Mouse (Mus musculus) liver, postnatal 0 days (tissue): ENCODE measurements around the gene Cnfn. TPM values are rescaled to one million over a fixed set of nuclear protein-coding genes. Genes with fewer than 3 reads are reported as not detected.

Experiments used
- ATAC-seq: fragments of 200-750 bp; cut with Nextera tagmentation; 2 replicates; pipeline ENCODE4 v1.8.0; 2017; ENCODE audit warnings: mild to moderate bottlenecking, moderate library complexity
- DNase-seq: peaks from one replicate; pipeline ENCODE4 v3.0.0-alpha.2; 2016
- H3K27ac ChIP-seq: fragments of 300-500 bp; sonication (generic); 2 replicates; pipeline ENCODE4 v1.5.1; 2014; ENCODE audit warnings: antibody characterized with exemption, moderate library complexity, mild to moderate bottlenecking, low read depth
- H3K27me3 ChIP-seq: fragments of 300-500 bp; sonication (generic); 2 replicates; pipeline ENCODE4 v1.6.1; 2014; ENCODE audit warnings: low read length, control low read depth, mixed read lengths; ENCODE audit not compliant: insufficient read depth
- H3K36me3 ChIP-seq: fragments of 300-500 bp; sonication (generic); replicated peaks from 2 replicates; pipeline ENCODE4 v1.6.1; 2014; ENCODE audit warnings: mild to moderate bottlenecking, control low read depth, low read length, moderate library complexity, mixed read lengths; ENCODE audit not compliant: insufficient read depth
- H3K4me1 ChIP-seq: fragments of 300-500 bp; sonication (generic); 2 replicates; pipeline ENCODE4 v1.6.1; 2014; ENCODE audit warnings: antibody characterized with exemption, mild to moderate bottlenecking, control low read depth; ENCODE audit not compliant: insufficient read depth
- H3K4me2 ChIP-seq: fragments of 300-500 bp; sonication (generic); 2 replicates; pipeline ENCODE4 v1.6.1; 2014; ENCODE audit warnings: low read depth, mild to moderate bottlenecking, low read length, moderate library complexity, mixed read lengths
- H3K4me3 ChIP-seq: fragments of 300-500 bp; sonication (generic); 2 replicates; pipeline ENCODE4 v1.5.1; 2014; ENCODE audit warnings: low read depth, low read length
- H3K9ac ChIP-seq: fragments of 300-500 bp; sonication (generic); replicated peaks from 2 replicates; pipeline ENCODE4 v1.6.1; 2014; ENCODE audit warnings: mild to moderate bottlenecking, moderate library complexity
- H3K9me3 ChIP-seq: fragments of 300-500 bp; sonication (generic); 2 replicates; pipeline ENCODE4 v1.6.1; 2016; ENCODE audit warnings: mild to moderate bottlenecking, control low read depth, low read length, mixed read lengths
- CTCF ChIP-seq: sonication (generic); IDR thresholded peaks from 2 replicates; pipeline ENCODE4 v1.5.1; 2016; ENCODE audit warnings: antibody characterized with exemption, low read depth
- EP300 ChIP-seq: IDR thresholded peaks from 2 replicates; pipeline ENCODE4 v1.6.1; 2016; ENCODE audit warnings: antibody characterized with exemption, low read depth, mild to moderate bottlenecking
- WGBS: fragments of 180-500 bp; shearing (Covaris S2); extraction: QIAGEN DNeasy Blood & Tissue Kit; methylation state at CpG from one replicate; pipeline ENCODE4 v1.1.7; 2014; ENCODE audit not compliant: insufficient replicate concordance; 5-methylcytosine and 5-hydroxymethylcytosine counted together
- polyA plus RNA-seq: library from polyadenylated mRNA; unstranded; fragments of >200 nt; fragmentation: Nextera tagmentation; extraction: Ambion mirVana; gene quantifications from 2 replicates; pipeline ENCODE4 v1.2.1, GENCODE M21; 2015

The Cnfn gene
- polyA plus RNA-seq, 1 experiment from 2014 or later, result not detected

DNA sequence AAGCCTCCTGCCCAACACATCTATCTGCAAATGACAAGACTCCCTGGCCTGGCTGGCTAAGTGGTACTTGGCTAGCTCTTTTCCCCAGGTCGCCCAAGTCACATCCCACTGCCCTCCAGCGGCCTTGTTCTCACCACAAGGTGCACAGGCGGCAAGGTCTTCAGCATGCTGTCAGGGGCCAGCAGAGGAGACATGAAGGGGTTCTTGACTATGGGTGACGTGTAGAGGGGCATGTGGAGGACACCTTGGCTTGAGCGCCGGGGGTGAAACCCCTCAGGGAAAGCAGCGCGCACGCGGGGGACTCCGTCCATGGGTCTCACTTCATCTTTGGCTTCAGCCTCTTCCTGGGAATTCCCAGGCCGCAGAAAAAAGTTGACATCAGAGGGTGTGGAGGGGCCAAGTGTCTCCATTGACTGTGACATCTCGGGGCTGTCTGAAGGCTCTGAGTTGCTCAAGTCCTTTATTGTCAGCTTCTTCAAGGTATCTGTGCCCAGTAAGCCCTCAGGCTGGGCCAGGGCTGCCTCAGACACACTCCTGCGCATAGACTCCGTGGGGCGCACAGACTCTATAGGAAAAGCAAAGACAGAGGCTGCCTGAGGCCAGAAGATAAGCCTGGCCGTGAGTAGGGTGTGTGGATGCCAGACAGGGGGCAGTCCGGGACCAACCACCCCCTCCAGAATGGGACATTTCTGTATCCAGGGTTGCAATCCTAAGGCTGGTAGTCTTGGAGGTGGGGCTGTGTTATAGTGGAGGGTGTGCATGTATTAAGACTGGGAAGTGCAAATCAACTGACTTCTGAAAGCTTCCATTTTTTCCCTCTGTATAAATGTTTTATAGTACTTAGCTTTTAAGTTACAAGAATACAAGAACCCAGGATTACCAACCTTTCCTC, 11.1 kb upstream of the Cnfn start:
- H3K4me3 ChIP-seq, result no peak overlapping the region
- H3K4me2 ChIP-seq, result peak overlapping the region; percentile 71
- H3K27me3 ChIP-seq, result no peaks in the 10 kb centered on the region
- peaks cover 45% of the 10 kb centered on the region for H3K36me3 ChIP-seq
- H3K9ac ChIP-seq, result no peak overlapping the region
- ATAC-seq (peak; percentile 30), DNase-seq (no peak)
- H3K4me1 ChIP-seq, result peaks cover 26% of the 10 kb centered on the region
- TF ChIP-seq CTCF (0 out of 2 replicates have a peak, but pooled peaks have one; percentile 6), EP300 (no peak)
- H3K27ac ChIP-seq, result no peak overlapping the region
- WGBS, result 56% methylated on average over 18 of the region's 18 CpGs
- H3K9me3 ChIP-seq, result no peaks in the 10 kb centered on the region

DNA sequence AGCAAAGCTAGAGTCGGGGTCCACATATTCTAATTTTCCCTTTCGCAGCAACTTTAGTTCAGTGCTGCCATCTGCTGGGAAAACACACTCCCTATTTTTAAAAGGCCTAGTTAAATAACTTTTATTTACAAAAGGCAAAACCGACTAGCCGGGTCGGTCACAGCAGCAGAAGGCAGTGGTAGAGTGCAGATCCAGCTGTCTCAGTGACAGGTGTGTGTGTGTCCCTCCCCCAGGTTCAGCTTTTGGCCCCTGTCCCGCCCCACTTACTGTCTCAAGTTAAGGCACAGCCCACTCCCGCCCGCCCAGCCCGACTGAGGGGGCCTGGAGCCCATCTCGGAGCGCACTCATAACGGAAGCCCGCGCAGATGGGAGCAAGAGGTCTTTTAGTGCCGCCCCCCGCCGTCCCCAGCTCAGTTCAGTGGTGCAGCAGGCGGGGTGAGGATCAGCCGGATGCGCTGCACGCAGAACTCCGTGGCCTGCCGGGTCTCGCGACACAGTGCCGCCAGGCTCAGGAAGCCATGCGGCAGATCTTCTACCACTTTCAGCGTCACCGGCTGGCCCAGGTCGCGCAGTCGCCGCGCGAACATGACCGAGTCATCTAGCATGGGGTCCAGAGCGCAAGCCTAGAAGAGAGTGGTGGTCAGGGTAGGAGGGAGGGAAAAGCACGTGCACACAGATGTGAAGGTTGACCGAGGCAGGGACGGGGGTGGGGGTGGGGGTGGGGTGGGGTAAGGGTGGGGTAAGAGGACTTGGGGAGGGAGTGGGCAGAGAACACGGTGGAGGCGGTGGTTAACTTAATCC, 10.2 kb upstream of the Cnfn start:
- H3K9ac ChIP-seq, result peak overlapping the region; percentile 54
- no peaks in the 10 kb centered on the region for H3K27me3 ChIP-seq
- peak overlapping the region; percentile 31 for H3K4me3 ChIP-seq
- no peaks in the 10 kb centered on the region for H3K9me3 ChIP-seq
- WGBS, result 3% methylated on average over 41 of the region's 42 CpGs
- DNase-seq, result peak; percentile 64
- peak overlapping the region; percentile 71 for H3K4me2 ChIP-seq
- H3K4me1 ChIP-seq, result peaks cover 17% of the 10 kb centered on the region
- peaks cover 38% of the 10 kb centered on the region for H3K36me3 ChIP-seq
- peak overlapping the region; percentile 56 for H3K27ac ChIP-seq
- ATAC-seq, result peak; percentile 67
- no peak for TF ChIP-seq EP300
- peak; percentile 65 for TF ChIP-seq CTCF

DNA sequence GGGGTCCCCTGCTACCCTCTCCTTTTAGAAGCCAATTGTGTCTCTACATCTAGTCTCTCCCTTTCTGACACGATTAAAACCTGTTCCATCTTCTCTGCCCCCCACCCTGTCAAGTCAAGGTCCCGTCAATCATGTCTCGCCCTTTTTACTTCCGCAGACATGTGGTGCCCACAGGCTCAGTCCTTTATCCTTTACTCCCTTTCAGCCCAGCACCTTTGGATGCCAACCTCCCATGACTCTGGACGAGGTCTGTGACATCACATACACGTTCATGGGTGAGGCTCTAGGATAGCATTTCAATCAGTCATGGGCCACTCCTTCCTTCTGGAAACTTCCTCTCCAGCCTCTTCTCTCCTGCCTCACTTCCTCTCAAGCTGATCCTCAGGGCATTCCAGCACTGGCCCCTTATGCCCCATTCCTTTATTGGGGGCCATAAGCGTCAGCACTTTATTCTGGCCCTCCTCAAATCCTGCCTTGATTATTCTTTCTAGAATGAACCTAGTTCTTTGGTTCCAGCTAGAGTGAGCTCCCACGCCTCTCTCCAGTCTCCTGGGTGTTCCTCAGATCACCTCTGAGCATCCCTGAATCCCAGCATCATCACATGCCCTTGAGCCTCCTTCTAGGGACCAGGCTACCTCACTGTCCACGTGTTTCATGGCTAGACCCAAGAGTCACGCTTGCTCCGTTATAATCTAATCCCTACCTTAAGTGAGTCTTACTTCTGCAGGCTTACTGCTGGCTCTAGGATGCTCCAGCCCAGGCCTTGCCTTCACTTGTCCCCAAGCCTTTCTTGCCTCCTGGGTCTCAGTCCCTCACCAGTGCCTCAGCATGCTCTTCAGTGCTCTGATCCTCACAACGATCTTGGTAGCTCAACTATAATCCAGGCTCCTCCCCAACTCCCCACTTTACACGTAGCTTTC, 8.9 kb upstream of the Cnfn start:
- Histone ChIP-seq H3K27ac (no peak overlapping the region), H3K9me3 (no peaks in the 10 kb centered on the region), H3K4me3 (no peak overlapping the region), H3K4me2 (no peak overlapping the region), H3K36me3 (peaks cover 25% of the 10 kb centered on the region), H3K4me1 (peaks cover 15% of the 10 kb centered on the region), H3K27me3 (no peaks in the 10 kb centered on the region), H3K9ac (no peak overlapping the region)
- 75% methylated on average over 13 of the region's 13 CpGs for WGBS
- TF ChIP-seq CTCF (no peak), EP300 (no peak)
- no peak for ATAC-seq
- no peak for DNase-seq

DNA sequence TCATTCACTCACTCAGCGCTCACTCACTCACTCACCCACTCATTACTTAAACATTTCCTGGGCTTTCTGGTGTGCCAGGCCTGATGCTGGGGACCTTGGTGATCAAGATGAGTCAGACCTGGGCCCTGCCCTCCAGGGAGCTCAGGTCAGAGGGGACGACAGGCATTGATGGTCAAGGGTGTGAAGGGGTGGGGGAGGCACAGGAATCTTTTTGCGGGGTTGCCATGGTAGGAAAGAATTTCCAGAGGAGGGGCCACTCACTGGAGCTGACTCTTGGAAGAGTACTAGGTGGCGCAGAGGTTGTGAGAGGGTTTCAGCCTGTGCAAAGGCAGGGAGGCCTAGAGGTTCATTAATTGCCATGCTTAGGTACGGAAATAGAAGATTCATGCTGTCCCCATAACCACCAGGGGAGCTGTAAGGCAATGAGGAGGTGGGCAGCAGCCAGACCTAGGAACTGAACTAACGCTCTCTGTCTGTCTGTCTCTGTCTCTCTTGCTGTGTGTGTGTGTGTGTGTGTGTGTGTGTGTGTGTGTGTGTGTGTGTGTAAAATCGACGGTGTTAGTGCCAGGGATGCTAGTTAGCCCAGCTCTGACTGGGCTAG, 7.7 kb upstream of the Cnfn start:
- 62% methylated on average over 8 of the region's 8 CpGs for WGBS
- H3K9me3 ChIP-seq, result no peaks in the 10 kb centered on the region
- no peak overlapping the region for H3K9ac ChIP-seq
- H3K27ac ChIP-seq, result no peak overlapping the region
- ATAC-seq (no peak), DNase-seq (no peak)
- H3K4me1 ChIP-seq, result peaks cover 15% of the 10 kb centered on the region
- no peak overlapping the region; the same call in 1 of the 2 replicates for H3K4me3 ChIP-seq
- H3K27me3 ChIP-seq, result no peaks in the 10 kb centered on the region
- TF ChIP-seq EP300 (no peak), CTCF (peak; percentile 37)
- H3K4me2 ChIP-seq, result peak overlapping the region; percentile 57; the same call in 1 of the 2 replicates
- peaks cover 15% of the 10 kb centered on the region for H3K36me3 ChIP-seq

DNA sequence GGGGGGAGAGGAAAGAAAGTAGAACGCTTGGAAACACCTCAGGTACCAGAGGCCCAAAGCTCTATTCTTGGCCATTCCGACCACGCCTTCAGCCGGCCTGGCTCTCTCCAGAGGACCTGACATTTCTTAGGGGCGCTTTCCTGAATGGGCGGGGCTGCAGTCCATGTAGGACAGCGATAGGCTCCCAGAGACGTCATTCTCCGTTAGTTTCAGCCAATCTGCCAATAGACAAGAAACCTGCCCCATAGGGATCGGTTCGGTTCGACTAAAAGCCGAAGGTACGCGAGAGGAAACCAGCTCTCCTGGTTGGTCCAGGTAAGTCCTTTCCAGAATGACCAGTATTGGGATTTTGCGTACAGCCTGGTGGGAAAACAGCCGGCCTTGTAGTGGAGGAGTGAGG, 7.0 kb upstream of the Cnfn start:
- Histone ChIP-seq H3K4me1 (peaks cover 15% of the 10 kb centered on the region), H3K9me3 (no peaks in the 10 kb centered on the region), H3K4me3 (no peak overlapping the region; the same call in 1 of the 2 replicates), H3K9ac (no peak overlapping the region), H3K36me3 (peaks cover 10% of the 10 kb centered on the region), H3K27me3 (no peaks in the 10 kb centered on the region), H3K4me2 (peak overlapping the region; percentile 57), H3K27ac (no peak overlapping the region)
- TF ChIP-seq EP300 (no peak), CTCF (no peak)
- ATAC-seq (peak; percentile 47), DNase-seq (peak; percentile 73)
- 11% methylated on average over 17 of the region's 17 CpGs for WGBS
